Mouse (Mus musculus) limb, embryonic 13.5 days (tissue): ENCODE data around the gene Anxa5. TPM values are rescaled to one million over a fixed set of nuclear protein-coding genes. Genes with fewer than 3 reads are reported as not detected.

ENCODE experiments used
- ATAC-seq: fragments of 200-750 bp; cut with Nextera tagmentation; 2 replicates; pipeline ENCODE4 v1.8.0; 2017; ENCODE audit warnings: low read depth, moderate number of reproducible peaks, moderate TSS enrichment; ENCODE audit not compliant: low FRiP score
- H3K27ac ChIP-seq: fragments of 300-500 bp; sonication (generic); 2 replicates; pipeline ENCODE4 v1.5.1; 2015; ENCODE audit warnings: inconsistent platforms, mild to moderate bottlenecking, moderate library complexity
- H3K27me3 ChIP-seq: fragments of 300-500 bp; sonication (generic); 2 replicates; pipeline ENCODE4 v1.6.1; 2015; ENCODE audit warnings: mild to moderate bottlenecking, inconsistent platforms
- H3K36me3 ChIP-seq: fragments of 300-500 bp; sonication (generic); 2 replicates; pipeline ENCODE4 v1.6.1; 2015; ENCODE audit warnings: inconsistent platforms, mild to moderate bottlenecking, moderate library complexity
- H3K4me1 ChIP-seq: fragments of 300-500 bp; sonication (generic); 2 replicates; pipeline ENCODE4 v1.6.1; 2015; ENCODE audit warnings: inconsistent platforms
- H3K4me2 ChIP-seq: fragments of 300-500 bp; sonication (generic); replicated peaks from 2 replicates; pipeline ENCODE4 v1.6.1; 2015; ENCODE audit warnings: inconsistent platforms, mild to moderate bottlenecking, moderate library complexity
- H3K4me3 ChIP-seq: fragments of 300-500 bp; sonication (generic); 2 replicates; pipeline ENCODE4 v1.5.1; 2015; ENCODE audit warnings: moderate library complexity, mild to moderate bottlenecking, inconsistent platforms
- H3K9ac ChIP-seq: fragments of 300-500 bp; sonication (generic); 2 replicates; pipeline ENCODE4 v1.6.1; 2015; ENCODE audit warnings: mild to moderate bottlenecking, inconsistent platforms
- H3K9me3 ChIP-seq: fragments of 300-500 bp; sonication (generic); 2 replicates; pipeline ENCODE4 v1.6.1; 2016; ENCODE audit warnings: inconsistent platforms
- WGBS: fragments of 180-500 bp; shearing (Covaris S2); methylation state at CpG from one replicate; pipeline ENCODE4 v1.1.7; 2015; 5-methylcytosine and 5-hydroxymethylcytosine counted together
- polyA plus RNA-seq: library from polyadenylated mRNA; unstranded; fragments of >200 nt; fragmentation: Nextera tagmentation; extraction: Ambion mirVana; gene quantifications from 2 replicates; pipeline ENCODE4 v1.2.1, GENCODE M21; 2015

Anxa5 gene
- polyA plus RNA-seq, 1 experiment from 2014 or later, result 334 TPM

DNA sequence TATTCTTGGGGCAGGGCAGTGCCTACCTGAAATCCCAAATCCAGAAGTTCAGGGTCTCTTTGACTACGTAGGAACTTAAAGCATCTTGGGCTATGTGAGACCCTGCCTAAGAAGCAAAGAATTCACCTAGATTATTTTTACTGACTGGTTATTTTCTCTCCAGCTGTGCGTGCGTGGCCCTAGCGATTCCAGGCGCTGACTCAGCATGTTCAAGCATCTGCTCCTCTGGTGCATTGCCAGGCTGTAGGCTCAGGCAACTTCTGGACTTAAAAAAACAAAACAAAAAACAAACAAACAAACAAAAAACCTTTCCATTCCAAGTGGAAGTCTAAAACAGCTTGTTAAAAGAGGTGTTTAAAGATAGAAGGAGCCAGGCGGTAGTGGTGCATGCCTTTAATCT lies 22.5 kb upstream of the Anxa5 start:
- Histone ChIP-seq H3K27ac (no peak overlapping the region), H3K27me3 (no peaks in the 10 kb centered on the region), H3K9ac (no peak overlapping the region), H3K4me2 (no peak overlapping the region), H3K9me3 (no peaks in the 10 kb centered on the region), H3K4me1 (0 out of 2 replicates have a peak, but pooled peaks cover 5% of the 10 kb centered on the region), H3K36me3 (no peaks in the 10 kb centered on the region), H3K4me3 (no peak overlapping the region)
- no peak for ATAC-seq
- 73% methylated on average over 6 of the region's 6 CpGs for WGBS

GRCm38 (mm10) chr3:36496746-36497145 lies 21.1 kb upstream of the Anxa5 start:
- peak overlapping the region; percentile 31; the same call in 1 of the 2 replicates for H3K9ac ChIP-seq
- H3K27ac ChIP-seq, result no peak overlapping the region
- H3K27me3 ChIP-seq, result no peaks in the 10 kb centered on the region
- no peaks in the 10 kb centered on the region for H3K9me3 ChIP-seq
- WGBS, result 15% methylated on average over 14 of the region's 14 CpGs
- peak; percentile 70; the same call in 1 of the 2 replicates for ATAC-seq
- H3K4me3 ChIP-seq, result no peak overlapping the region
- 0 out of 2 replicates have a peak overlapping the region, but pooled peaks have one; percentile 20 for H3K4me2 ChIP-seq
- 0 out of 2 replicates have a peak, but pooled peaks cover 5% of the 10 kb centered on the region for H3K4me1 ChIP-seq
- no peaks in the 10 kb centered on the region for H3K36me3 ChIP-seq

DNA sequence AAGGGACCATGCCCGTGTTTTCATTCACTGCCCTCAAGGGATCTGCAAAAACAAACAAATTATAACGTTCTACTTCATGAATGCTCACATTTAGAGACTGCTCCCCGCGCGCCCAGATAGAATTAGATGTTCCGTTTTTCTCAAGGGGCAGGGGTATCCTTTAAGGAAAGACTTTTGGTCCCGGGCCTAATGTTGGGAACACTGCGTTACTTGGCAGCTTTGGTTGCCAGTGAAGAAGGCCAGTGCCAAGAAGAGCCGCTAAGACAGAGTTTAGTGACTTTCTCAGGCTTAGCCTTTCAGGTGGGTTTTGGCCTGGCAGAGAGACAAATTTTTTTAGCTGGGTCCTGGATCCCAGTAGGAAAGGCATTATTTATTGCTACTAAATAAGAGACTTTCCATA lies 20.6 kb upstream of the Anxa5 start:
- Histone ChIP-seq H3K9me3 (no peaks in the 10 kb centered on the region), H3K4me1 (0 out of 2 replicates have a peak, but pooled peaks cover 5% of the 10 kb centered on the region), H3K4me3 (no peak overlapping the region), H3K9ac (peak overlapping the region; percentile 31; the same call in 1 of the 2 replicates), H3K4me2 (0 out of 2 replicates have a peak overlapping the region, but pooled peaks have one; percentile 20), H3K27ac (no peak overlapping the region), H3K27me3 (no peaks in the 10 kb centered on the region), H3K36me3 (no peaks in the 10 kb centered on the region)
- no peak for ATAC-seq
- WGBS, result 78% methylated on average over 9 of the region's 9 CpGs

GRCm38 (mm10) chr3:36495436-36495835 lies 19.7 kb upstream of the Anxa5 start:
- H3K9me3 ChIP-seq, result no peaks in the 10 kb centered on the region
- H3K4me2 ChIP-seq, result peak overlapping the region; percentile 40
- H3K4me1 ChIP-seq, result 0 out of 2 replicates have a peak, but pooled peaks cover 5% of the 10 kb centered on the region
- ATAC-seq, result peak; percentile 33; the same call in 1 of the 2 replicates
- no peak overlapping the region for H3K27ac ChIP-seq
- no peak overlapping the region for H3K4me3 ChIP-seq
- no peaks in the 10 kb centered on the region for H3K36me3 ChIP-seq
- 8% methylated on average over 6 of the region's 6 CpGs for WGBS
- no peaks in the 10 kb centered on the region for H3K27me3 ChIP-seq
- no peak overlapping the region for H3K9ac ChIP-seq

DNA sequence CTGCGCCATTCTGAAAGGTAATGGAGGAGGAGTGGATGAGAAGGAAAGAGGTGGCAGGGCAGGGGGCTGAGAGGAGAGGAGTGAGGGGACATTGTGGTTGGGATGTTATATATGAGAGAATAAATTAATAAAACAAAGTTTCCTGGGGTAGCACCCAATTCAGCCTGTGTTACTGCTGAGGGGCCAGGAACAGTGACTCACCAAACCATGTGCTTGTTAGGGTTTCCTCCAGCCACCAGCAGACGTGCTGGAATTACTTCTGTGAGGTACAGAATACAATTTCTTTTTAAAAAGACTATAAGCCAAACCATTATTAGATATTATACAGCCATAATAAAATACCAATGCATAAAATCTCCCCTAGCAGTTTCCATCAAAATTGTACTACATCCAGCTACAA lies 18.9 kb upstream of the Anxa5 start:
- no peaks in the 10 kb centered on the region for H3K9me3 ChIP-seq
- H3K4me2 ChIP-seq, result no peak overlapping the region
- no peaks in the 10 kb centered on the region for H3K36me3 ChIP-seq
- no peak overlapping the region for H3K4me3 ChIP-seq
- 64% methylated on average over 2 of the region's 2 CpGs for WGBS
- H3K27me3 ChIP-seq, result no peaks in the 10 kb centered on the region
- H3K27ac ChIP-seq, result no peak overlapping the region
- ATAC-seq, result no peak
- no peak overlapping the region for H3K9ac ChIP-seq
- 0 out of 2 replicates have a peak, but pooled peaks cover 5% of the 10 kb centered on the region for H3K4me1 ChIP-seq

DNA sequence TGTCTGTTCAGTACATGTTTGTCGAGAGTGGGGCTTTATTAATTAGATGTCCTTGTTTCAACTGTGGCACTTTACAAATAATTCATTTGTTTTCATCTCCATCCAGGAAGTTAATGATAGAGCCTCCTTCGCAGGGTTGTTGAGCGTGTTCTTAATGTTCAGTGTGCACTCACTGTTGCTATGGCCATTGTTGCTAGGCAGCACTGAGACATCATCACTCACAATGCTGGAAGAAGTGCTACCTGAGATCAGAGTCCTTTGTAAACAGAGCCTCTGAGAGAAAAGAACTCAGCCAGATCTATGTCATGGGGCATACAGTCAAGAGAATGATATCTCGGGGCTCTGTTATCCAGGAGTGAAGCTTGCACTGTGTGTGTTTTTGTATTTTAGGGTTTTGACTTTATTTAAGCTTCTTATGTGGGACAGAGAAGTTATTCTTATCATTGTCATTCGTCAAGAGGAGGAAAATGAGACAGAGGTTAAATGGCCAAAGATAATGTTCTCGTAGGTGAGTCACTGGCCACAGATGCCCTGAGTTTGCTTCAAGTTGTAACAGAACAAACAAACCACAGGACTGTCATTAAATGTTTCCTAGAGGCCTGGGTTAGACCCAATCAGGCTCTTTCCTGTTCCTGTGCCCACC lies 18.1 kb upstream of the Anxa5 start:
- no peak for ATAC-seq
- H3K36me3 ChIP-seq, result no peaks in the 10 kb centered on the region
- H3K9me3 ChIP-seq, result no peaks in the 10 kb centered on the region
- no peaks in the 10 kb centered on the region for H3K27me3 ChIP-seq
- no peak overlapping the region for H3K4me2 ChIP-seq
- no peak overlapping the region for H3K4me3 ChIP-seq
- H3K9ac ChIP-seq, result no peak overlapping the region
- H3K27ac ChIP-seq, result no peak overlapping the region
- H3K4me1 ChIP-seq, result 0 out of 2 replicates have a peak, but pooled peaks cover 5% of the 10 kb centered on the region
- WGBS, result 76% methylated on average over 6 of the region's 6 CpGs

DNA sequence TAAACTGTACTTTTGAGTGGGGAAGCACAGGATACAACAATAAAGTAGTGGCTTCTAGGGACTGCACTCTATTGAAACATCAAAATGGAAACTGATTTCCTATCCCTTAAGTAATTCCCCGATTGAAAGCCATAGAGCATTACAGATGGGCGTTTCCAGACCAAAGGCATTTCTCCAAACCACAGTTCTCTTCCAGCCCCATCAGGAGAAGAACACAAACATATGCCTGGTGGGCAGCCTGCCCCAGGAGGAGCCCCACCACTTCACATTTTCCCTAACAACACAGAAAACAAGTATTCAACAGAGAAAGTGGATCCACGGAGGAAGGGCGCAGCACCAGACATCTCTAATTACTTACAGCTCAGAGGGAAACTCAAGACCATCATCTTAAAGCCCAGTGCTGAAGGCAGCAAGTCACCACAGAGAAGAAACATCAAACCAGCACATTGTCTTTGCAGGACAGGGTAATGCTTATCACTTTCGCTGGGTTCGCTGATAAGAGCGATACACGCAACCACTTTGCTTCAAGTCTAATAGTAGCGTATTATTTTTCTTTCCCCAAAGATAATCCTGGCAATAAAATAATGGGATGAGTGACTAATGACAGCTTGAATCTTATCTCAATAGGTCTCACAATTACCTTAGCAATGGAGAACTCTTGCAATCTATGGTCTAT lies 17.2 kb upstream of the Anxa5 start:
- Histone ChIP-seq H3K4me1 (0 out of 2 replicates have a peak, but pooled peaks cover 5% of the 10 kb centered on the region), H3K27me3 (no peaks in the 10 kb centered on the region), H3K9me3 (no peaks in the 10 kb centered on the region), H3K36me3 (no peaks in the 10 kb centered on the region), H3K27ac (no peak overlapping the region), H3K4me2 (no peak overlapping the region), H3K4me3 (no peak overlapping the region), H3K9ac (no peak overlapping the region)
- no peak for ATAC-seq
- 84% methylated on average over 9 of the region's 9 CpGs for WGBS

DNA sequence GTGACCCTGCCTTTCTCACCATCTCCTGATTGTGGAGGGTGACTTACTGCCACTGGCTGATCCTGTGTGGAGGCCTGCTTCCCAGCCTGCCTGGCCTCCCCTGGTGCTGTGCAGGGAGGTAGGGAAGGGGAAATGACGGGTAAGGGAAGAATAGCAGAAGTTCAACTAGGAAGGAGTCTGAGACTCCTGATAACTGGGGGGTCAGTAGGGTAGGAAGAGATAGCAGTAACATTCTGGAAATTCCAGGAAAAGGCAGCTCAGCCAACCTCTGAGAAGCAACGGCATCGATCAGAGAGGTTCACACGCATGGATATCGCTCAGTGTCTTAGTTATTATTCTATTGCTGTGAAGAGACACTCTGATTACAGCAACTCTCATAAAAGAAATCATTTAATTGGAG lies 15.8 kb upstream of the Anxa5 start:
- Histone ChIP-seq H3K27ac (no peak overlapping the region), H3K4me2 (no peak overlapping the region), H3K27me3 (no peaks in the 10 kb centered on the region), H3K4me1 (0 out of 2 replicates have a peak, but pooled peaks cover 3% of the 10 kb centered on the region), H3K9ac (no peak overlapping the region), H3K36me3 (no peaks in the 10 kb centered on the region), H3K9me3 (no peaks in the 10 kb centered on the region), H3K4me3 (no peak overlapping the region)
- no peak for ATAC-seq
- 90% methylated on average over 5 of the region's 5 CpGs for WGBS

- H3K4me1 ChIP-seq, result peaks cover 3% of the 10 kb centered on the region; the same call in 1 of the 2 replicates
- H3K4me3 ChIP-seq, result no peak overlapping the region
- WGBS, result 94% methylated on average over 1 of the region's 1 CpGs
- H3K27me3 ChIP-seq, result no peaks in the 10 kb centered on the region
- no peak overlapping the region for H3K4me2 ChIP-seq
- ATAC-seq, result no peak
- no peak overlapping the region for H3K27ac ChIP-seq
- no peaks in the 10 kb centered on the region for H3K9me3 ChIP-seq
- no peak overlapping the region for H3K9ac ChIP-seq
- H3K36me3 ChIP-seq, result no peaks in the 10 kb centered on the region
Observed at GRCm38 (mm10) chr3:36489590-36489910, 13.9 kb upstream of the Anxa5 start.

DNA sequence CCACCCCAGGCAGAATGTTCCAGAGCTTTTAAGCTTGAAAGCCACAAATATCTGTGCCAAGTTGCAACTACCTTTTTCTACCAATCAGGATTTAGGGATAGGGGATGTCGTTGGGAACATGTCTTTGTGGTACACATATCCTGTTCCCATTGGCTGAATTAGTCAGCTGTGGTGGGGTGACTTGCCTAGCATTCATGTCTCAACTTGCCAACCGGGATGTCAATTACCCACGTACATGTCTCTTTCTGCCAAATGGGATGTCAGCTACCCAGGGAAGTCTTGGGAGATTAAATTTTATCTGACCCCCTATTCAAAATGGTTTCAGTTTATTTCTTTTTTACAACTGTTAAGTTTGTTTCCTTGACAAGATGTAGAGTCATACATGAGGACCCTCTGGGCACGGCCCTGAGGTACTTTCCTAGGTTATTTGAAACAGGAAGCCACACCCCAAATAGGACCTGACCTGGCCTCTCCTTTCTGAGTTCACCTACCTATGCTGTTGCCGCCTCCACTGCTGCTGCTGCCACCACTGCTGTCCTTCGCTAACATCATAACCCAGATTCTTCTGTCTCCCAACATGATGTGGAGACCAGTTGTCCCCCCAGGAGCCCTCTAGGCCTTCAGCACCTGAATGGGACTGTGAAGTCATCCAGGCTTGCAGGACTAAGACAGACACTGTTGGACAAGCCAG lies 13.3 kb upstream of the Anxa5 start:
- Histone ChIP-seq H3K4me2 (no peak overlapping the region), H3K4me3 (no peak overlapping the region), H3K27ac (no peak overlapping the region), H3K9ac (no peak overlapping the region), H3K4me1 (peaks cover 8% of the 10 kb centered on the region; the same call in 1 of the 2 replicates), H3K9me3 (no peaks in the 10 kb centered on the region), H3K27me3 (no peaks in the 10 kb centered on the region), H3K36me3 (no peaks in the 10 kb centered on the region)
- 85% methylated on average over 6 of the region's 6 CpGs for WGBS
- ATAC-seq, result no peak

GRCm38 (mm10) chr3:36488367-36488766 lies 12.7 kb upstream of the Anxa5 start:
- Histone ChIP-seq H3K4me1 (peaks cover 13% of the 10 kb centered on the region; the same call in 1 of the 2 replicates), H3K36me3 (no peaks in the 10 kb centered on the region), H3K9me3 (no peaks in the 10 kb centered on the region), H3K4me2 (no peak overlapping the region), H3K27ac (no peak overlapping the region), H3K4me3 (no peak overlapping the region), H3K9ac (no peak overlapping the region), H3K27me3 (no peaks in the 10 kb centered on the region)
- no peak for ATAC-seq
- WGBS, result 69% methylated on average over 1 of the region's 1 CpGs

DNA sequence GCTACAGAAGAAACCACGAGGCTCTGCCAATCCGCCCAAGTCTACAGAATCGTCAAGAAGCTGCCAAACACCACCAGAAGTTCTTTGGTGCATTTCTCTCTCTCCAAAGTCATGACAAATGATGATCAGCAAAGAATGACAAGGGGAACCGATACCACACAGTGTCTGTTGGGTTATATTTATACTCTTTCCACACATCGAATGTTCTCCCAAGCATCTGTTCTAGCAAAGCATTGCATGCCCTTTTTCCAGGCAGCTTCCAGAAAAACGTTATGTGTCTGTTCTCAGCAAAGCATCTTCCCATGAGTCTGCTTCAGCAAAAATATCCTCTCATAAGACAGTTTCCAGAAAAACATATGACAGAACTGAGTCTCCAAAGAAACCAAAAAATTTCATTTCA lies 11.2 kb upstream of the Anxa5 start:
- 92% methylated on average over 6 of the region's 6 CpGs for WGBS
- Histone ChIP-seq H3K4me2 (no peak overlapping the region), H3K27ac (no peak overlapping the region), H3K36me3 (no peaks in the 10 kb centered on the region), H3K27me3 (no peaks in the 10 kb centered on the region), H3K4me1 (peaks cover 25% of the 10 kb centered on the region), H3K9ac (no peak overlapping the region), H3K4me3 (no peak overlapping the region), H3K9me3 (no peaks in the 10 kb centered on the region)
- no peak for ATAC-seq
